Mouse (Mus musculus): Measurements from ENCODE around the gene Eif4e.

DNA sequence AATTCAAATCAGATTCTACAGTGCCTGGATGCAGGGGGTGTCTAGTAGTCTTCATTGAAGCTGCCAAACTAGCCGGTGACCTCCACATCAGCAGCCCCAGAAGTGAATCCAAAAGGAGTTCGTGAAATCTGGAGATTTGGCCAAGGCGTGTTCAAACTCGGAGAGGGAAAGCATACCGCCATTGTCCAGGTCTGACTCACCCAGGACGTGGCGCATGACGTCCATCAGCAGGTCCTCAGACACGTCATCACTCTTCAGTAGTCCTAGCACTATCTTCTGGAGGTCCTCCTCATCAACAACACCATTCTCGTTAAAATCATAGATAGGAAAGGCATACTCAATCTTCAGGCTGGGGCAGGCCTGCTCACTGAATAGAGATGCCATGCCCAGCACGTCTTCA lies 22.2 kb upstream of the Eif4e start:
- TF ChIP-seq POLR2A (IDR thresholded peaks at IDR 0.05; ENCODE audit: control insufficient read depth, low read depth, low read length) (no peak), CTCF (IDR thresholded peaks at IDR 0.05; ENCODE audit: control insufficient read depth, insufficient read depth, insufficient replicate concordance, low read depth, low read length) (no peak)
